Mouse (Mus musculus): ENCODE results near the gene Baz1a. TPM values are rescaled to one million over a fixed set of nuclear protein-coding genes. Genes with fewer than 3 reads are reported as not detected.
"Not testable (repeated sequence)": the region's sequence is repeated elsewhere in the genome, so short reads cannot be mapped to it uniquely, and the experiment has no call there.

The Baz1a gene
- polyA plus RNA-seq, 1 experiment, result 41.0 TPM

GRCm38 (mm10) chr12:55003843-55004242, 10.3 kb downstream of the Baz1a start:
- no peak overlapping the region for H3K9ac ChIP-seq (ENCODE audit: low read depth, poor library complexity, severe bottlenecking)
- peaks cover 1% of the 10 kb centered on the region for H3K4me1 ChIP-seq (ENCODE audit: control insufficient read depth, insufficient read depth, low read length)
- no peak for TF ChIP-seq CTCF (IDR thresholded peaks at IDR 0.05; ENCODE audit: low read depth, low read length)
- H3K27ac ChIP-seq (ENCODE audit: insufficient read depth, low read length), result no peak overlapping the region
- H3K9me3 ChIP-seq (replicated peaks; ENCODE audit: control insufficient read depth, insufficient read depth, low read length, poor library complexity, severe bottlenecking), result 0 out of 2 replicates have a peak, but pooled peaks cover 4% of the 10 kb centered on the region
- no peak overlapping the region for H3K4me3 ChIP-seq (ENCODE audit: low read depth, low read length)
- H3K36me3 ChIP-seq (ENCODE audit: control insufficient read depth, insufficient read depth, low read length, poor library complexity, severe bottlenecking), result no peaks in the 10 kb centered on the region
- H3K27me3 ChIP-seq (ENCODE audit: control insufficient read depth, insufficient read depth, low read length, poor library complexity, severe bottlenecking), result no peaks in the 10 kb centered on the region

- H3K4me3 ChIP-seq (ENCODE audit: low read depth, low read length); H3K9me3 ChIP-seq (replicated peaks; ENCODE audit: control insufficient read depth, insufficient read depth, low read length, poor library complexity, severe bottlenecking); H3K36me3 ChIP-seq (ENCODE audit: control insufficient read depth, insufficient read depth, low read length, poor library complexity, severe bottlenecking); H3K27ac ChIP-seq (ENCODE audit: insufficient read depth, low read length); H3K9ac ChIP-seq (ENCODE audit: low read depth, poor library complexity, severe bottlenecking); H3K27me3 ChIP-seq (ENCODE audit: control insufficient read depth, insufficient read depth, low read length, poor library complexity, severe bottlenecking); H3K4me1 ChIP-seq (ENCODE audit: control insufficient read depth, insufficient read depth, low read length): not testable (repeated sequence)
Measured at GRCm38 (mm10) chr12:55002532-55002931, 11.6 kb downstream of the Baz1a start.

- H3K36me3 ChIP-seq (ENCODE audit: control insufficient read depth, insufficient read depth, low read length, poor library complexity, severe bottlenecking), result no peaks in the 10 kb centered on the region
- H3K27ac ChIP-seq (ENCODE audit: insufficient read depth, low read length), result no peak overlapping the region
- H3K9ac ChIP-seq (ENCODE audit: low read depth, poor library complexity, severe bottlenecking), result no peak overlapping the region
- H3K9me3 ChIP-seq (replicated peaks; ENCODE audit: control insufficient read depth, insufficient read depth, low read length, poor library complexity, severe bottlenecking), result no peaks in the 10 kb centered on the region
- no peak overlapping the region for H3K4me3 ChIP-seq (ENCODE audit: low read depth, low read length)
- no peaks in the 10 kb centered on the region for H3K4me1 ChIP-seq (ENCODE audit: control insufficient read depth, insufficient read depth, low read length)
- H3K27me3 ChIP-seq (ENCODE audit: control insufficient read depth, insufficient read depth, low read length, poor library complexity, severe bottlenecking), result no peaks in the 10 kb centered on the region
- TF ChIP-seq EP300 (IDR thresholded peaks at IDR 0.05; ENCODE audit: insufficient read depth, low read depth, low read length) (no peak), POLR2A (IDR thresholded peaks at IDR 0.05; ENCODE audit: insufficient read depth, low read length) (no peak), CTCF (IDR thresholded peaks at IDR 0.05; ENCODE audit: low read depth, low read length) (no peak)
Measured at GRCm38 (mm10) chr12:54999016-54999690, 15.0 kb downstream of the Baz1a start.

GRCm38 (mm10) chr12:54998411-54998810, 15.7 kb downstream of the Baz1a start:
- H3K4me1 ChIP-seq (ENCODE audit: control insufficient read depth, insufficient read depth, low read length), result no peaks in the 10 kb centered on the region

GRCm38 (mm10) chr12:54996979-54997474, 17.1 kb downstream of the Baz1a start:
- Histone ChIP-seq H3K4me3 (ENCODE audit: low read depth, low read length) (no peak overlapping the region), H3K4me1 (ENCODE audit: control insufficient read depth, insufficient read depth, low read length) (no peaks in the 10 kb centered on the region), H3K27me3 (ENCODE audit: control insufficient read depth, insufficient read depth, low read length, poor library complexity, severe bottlenecking) (no peaks in the 10 kb centered on the region), H3K36me3 (ENCODE audit: control insufficient read depth, insufficient read depth, low read length, poor library complexity, severe bottlenecking) (no peaks in the 10 kb centered on the region), H3K9me3 (replicated peaks; ENCODE audit: control insufficient read depth, insufficient read depth, low read length, poor library complexity, severe bottlenecking) (no peaks in the 10 kb centered on the region), H3K27ac (ENCODE audit: insufficient read depth, low read length) (no peak overlapping the region), H3K9ac (ENCODE audit: low read depth, poor library complexity, severe bottlenecking) (no peak overlapping the region)
- no peak for TF ChIP-seq EP300 (IDR thresholded peaks at IDR 0.05; ENCODE audit: insufficient read depth, low read depth, low read length)
- no peak for TF ChIP-seq POLR2A (IDR thresholded peaks at IDR 0.05; ENCODE audit: insufficient read depth, low read length)
- TF ChIP-seq CTCF (IDR thresholded peaks at IDR 0.05; ENCODE audit: low read depth, low read length), result no peak

More at GRCm38 (mm10) chr12:54998411-54998810, 15.7 kb downstream of the Baz1a start:
- H3K27ac ChIP-seq (ENCODE audit: insufficient read depth, low read length), result no peak overlapping the region
- TF ChIP-seq CTCF (IDR thresholded peaks at IDR 0.05; ENCODE audit: low read depth, low read length) (no peak), POLR2A (IDR thresholded peaks at IDR 0.05; ENCODE audit: insufficient read depth, low read length) (no peak), EP300 (IDR thresholded peaks at IDR 0.05; ENCODE audit: insufficient read depth, low read depth, low read length) (no peak)
- no peaks in the 10 kb centered on the region for H3K36me3 ChIP-seq (ENCODE audit: control insufficient read depth, insufficient read depth, low read length, poor library complexity, severe bottlenecking)
- no peak overlapping the region for H3K9ac ChIP-seq (ENCODE audit: low read depth, poor library complexity, severe bottlenecking)
- no peak overlapping the region for H3K4me3 ChIP-seq (ENCODE audit: low read depth, low read length)
- H3K9me3 ChIP-seq (replicated peaks; ENCODE audit: control insufficient read depth, insufficient read depth, low read length, poor library complexity, severe bottlenecking), result no peaks in the 10 kb centered on the region
- no peaks in the 10 kb centered on the region for H3K27me3 ChIP-seq (ENCODE audit: control insufficient read depth, insufficient read depth, low read length, poor library complexity, severe bottlenecking)

GRCm38 (mm10) chr12:54995965-54996364, 18.2 kb downstream of the Baz1a start:
- TF ChIP-seq EP300 (IDR thresholded peaks at IDR 0.05; ENCODE audit: insufficient read depth, low read depth, low read length), result no peak
- TF ChIP-seq POLR2A (IDR thresholded peaks at IDR 0.05; ENCODE audit: insufficient read depth, low read length), result no peak
- no peak for TF ChIP-seq CTCF (IDR thresholded peaks at IDR 0.05; ENCODE audit: low read depth, low read length)

More at GRCm38 (mm10) chr12:54995965-54996364, 18.2 kb downstream of the Baz1a start:
- Histone ChIP-seq H3K4me1 (ENCODE audit: control insufficient read depth, insufficient read depth, low read length) (no peaks in the 10 kb centered on the region), H3K9me3 (replicated peaks; ENCODE audit: control insufficient read depth, insufficient read depth, low read length, poor library complexity, severe bottlenecking) (no peaks in the 10 kb centered on the region), H3K27ac (ENCODE audit: insufficient read depth, low read length) (no peak overlapping the region), H3K4me3 (ENCODE audit: low read depth, low read length) (no peak overlapping the region), H3K36me3 (ENCODE audit: control insufficient read depth, insufficient read depth, low read length, poor library complexity, severe bottlenecking) (no peaks in the 10 kb centered on the region), H3K27me3 (ENCODE audit: control insufficient read depth, insufficient read depth, low read length, poor library complexity, severe bottlenecking) (no peaks in the 10 kb centered on the region), H3K9ac (ENCODE audit: low read depth, poor library complexity, severe bottlenecking) (no peak overlapping the region)

Measured in ES-Bruce4 (cell line).